Mouse (Mus musculus) midbrain, embryonic 10.5 days (tissue): ENCODE data around the gene Zfp354b. TPM values are rescaled to one million over a fixed set of nuclear protein-coding genes. Genes with fewer than 3 reads are reported as not detected.

ENCODE experiments used
- polyA plus RNA-seq: library from polyadenylated mRNA; unstranded; fragments of >200 nt; fragmentation: Nextera tagmentation; extraction: Ambion mirVana; gene quantifications from 2 replicates; pipeline ENCODE4 v1.2.1, GENCODE M21; 2016

The Zfp354b gene
- polyA plus RNA-seq, 1 experiment from 2014 or later, result 0.74 TPM

Other genes starting within 250 kb of the Zfp354b start
- gene Zfp354c, start 103.9 kb downstream of the Zfp354b start, polyA plus RNA-seq, result 29.4 and 37.8 TPM in 2 replicates
- gene Zfp879, start 90.1 kb downstream of the Zfp354b start, polyA plus RNA-seq, result 0.85 and 0.91 TPM in 2 replicates
- gene Grm6, start 80.9 kb downstream of the Zfp354b start, polyA plus RNA-seq, result not detected in 2 replicates
- gene Zfp454, start 44.0 kb downstream of the Zfp354b start, polyA plus RNA-seq, result 12.8 and 17.6 TPM in 2 replicates
- gene Zfp2, start 15.5 kb downstream of the Zfp354b start, polyA plus RNA-seq, result 25.1 and 29.9 TPM in 2 replicates
- gene 4933414I15Rik, start 12.1 kb upstream of the Zfp354b start, polyA plus RNA-seq, result not detected in 2 replicates
- gene Prop1, start 22.1 kb upstream of the Zfp354b start, polyA plus RNA-seq, result not detected in 2 replicates
- not detected in 2 replicates for gene Olfr1378, start 34.9 kb upstream of the Zfp354b start, polyA plus RNA-seq
- gene Olfr1377, start 50.3 kb upstream of the Zfp354b start, polyA plus RNA-seq, result not detected in 2 replicates
- not detected in 2 replicates for gene Olfr51, start 72.0 kb upstream of the Zfp354b start, polyA plus RNA-seq
- gene Olfr54, start 82.6 kb upstream of the Zfp354b start, polyA plus RNA-seq, result not detected in 2 replicates
- gene Olfr1375, start 116.5 kb upstream of the Zfp354b start, polyA plus RNA-seq, result not detected in 2 replicates
- gene Zfp354a, start 127.6 kb upstream of the Zfp354b start, polyA plus RNA-seq, result 10.2 and 10.8 TPM in 2 replicates